13 mouse cellular contexts compared by ENCODE assay signal in genomic region chr6:94139952-94140414, GRCm38 (mm10).
A peak's percentile ranks its signal among the peaks of the same experiment; 100 is the strongest.
DNase-seq lines count a peak whose midpoint lies in the region; ATAC-seq and TF ChIP-seq lines count a peak whose summit lies in the region.
"Had no signal": no experiment of that assay in that cellular context is flagged by ENCODE, and none has a peak within 500 bp of the region (broad histone marks: within the 10 kb centered on the region; RNA-seq: fewer than 3 reads in every experiment).

No protein-coding gene starts in this region.

- no peaks in the 10 kb centered on the region for H3K36me3 ChIP-seq in limb, embryonic 14.5 days (ENCODE audit: control insufficient read depth, insufficient read depth, low read length)
- H3K36me3 ChIP-seq in limb, embryonic 10.5 days = no peaks in the 10 kb centered on the region
- no peaks in the 10 kb centered on the region for H3K36me3 ChIP-seq in ES-E14 (ENCODE audit: control insufficient read depth, insufficient read depth, low read length, poor library complexity, severe bottlenecking)
- H3K36me3 ChIP-seq in forebrain, embryonic 12.5 days (replicated peaks) = no peaks in the 10 kb centered on the region
- H3K36me3 ChIP-seq: G1E; heart, embryonic 10.5 days had no signal

- peak; percentile 71 for TF ChIP-seq CTCF in gastrocnemius, adult 2 months (IDR thresholded peaks at IDR 0.05)
- peak; percentile 32; the same call in 1 of the 2 replicates for TF ChIP-seq CTCF in cortical plate, adult 2 months (IDR thresholded peaks at IDR 0.05; ENCODE audit: extremely low read depth, insufficient read depth, low read length)

- H3K4me1 ChIP-seq in limb, embryonic 14.5 days (ENCODE audit: control insufficient read depth, insufficient read depth, low read length) = no peaks in the 10 kb centered on the region; the same call in 1 of the 2 replicates
- peaks cover 33% of the 10 kb centered on the region for H3K4me1 ChIP-seq in limb, embryonic 10.5 days
- peaks cover 0 to 8% of the 10 kb centered on the region in 2 experiments; a peak in 2 of 4 replicates for H3K4me1 ChIP-seq in ES-E14 (ENCODE audit: control insufficient read depth in 2 of 2, insufficient read depth in 2 of 2, low read length in 2 of 2, poor library complexity in 1 of 2)
- H3K4me1 ChIP-seq in cortical plate, adult 2 months (ENCODE audit: control insufficient read depth, insufficient read depth, low read length) = peaks cover 3% of the 10 kb centered on the region; the same call in 1 of the 2 replicates
- peaks cover 9% of the 10 kb centered on the region; the same call in 1 of the 2 replicates for H3K4me1 ChIP-seq in forebrain, embryonic 12.5 days

- WGBS in limb, embryonic 14.5 days = 82% methylated on average over 3 of the region's 3 CpGs
- WGBS in limb, embryonic 10.5 days = 87% methylated on average over 3 of the region's 3 CpGs
- 91% methylated on average over 3 of the region's 3 CpGs for whole genome bisulfite sequencing in forebrain, embryonic 12.5 days

- TF ChIP-seq POLR2A in limb, embryonic 14.5 days (IDR thresholded peaks at IDR 0.05; ENCODE audit: borderline replicate concordance, extremely low read depth, insufficient read depth, insufficient read length) = no peak
- no peak for TF ChIP-seq POLR2A in cortical plate, adult 2 months (IDR thresholded peaks at IDR 0.05; ENCODE audit: extremely low read depth, insufficient read depth, low read length)

- ATAC-seq in limb, embryonic 14.5 days (ENCODE audit: low FRiP score, low read depth) = no peak
- no peak for ATAC-seq in forebrain, embryonic 12.5 days (ENCODE audit: low FRiP score)
- ATAC-seq: inflammation-experienced regulatory T-cells, adult 6 months had no signal

- no peak overlapping the region for H3K4me2 ChIP-seq in limb, embryonic 14.5 days (replicated peaks; ENCODE audit: low read depth, low read length, severe bottlenecking)
- H3K4me2 ChIP-seq in forebrain, embryonic 12.5 days = no peak overlapping the region

- DNase-seq in gastrocnemius, adult 2 months = no peak
- DNase-seq in gastrocnemius, adult 18-20 months (ENCODE audit: low spot score) = no peak
- DNase-seq in limb, embryonic 14.5 days (ENCODE audit: low spot score) = peak; percentile 39
- DNase-seq in limb, embryonic 10.5 days (ENCODE audit: low spot score) = no peak
- DNase-seq in ES-E14 (ENCODE audit: low read depth, low spot score) = no peak
- no peak for DNase-seq in cerebellum, adult 11-12 months
- DNase-seq: thymus, postnatal 25 days had no signal

- in situ Hi-C loops in ES-E14 (cut with MboI; ENCODE audit: low sequenced_read_pairs in 2 of 2, unreplicated experiment in 2 of 2) = no loop called here

- no peaks in the 10 kb centered on the region for H3K27me3 ChIP-seq in limb, embryonic 14.5 days (ENCODE audit: control insufficient read depth, insufficient read depth, low read length)
- no peaks in the 10 kb centered on the region for H3K27me3 ChIP-seq in limb, embryonic 10.5 days (ENCODE audit: low read depth, poor library complexity, severe bottlenecking)
- H3K27me3 ChIP-seq in forebrain, embryonic 12.5 days = no peaks in the 10 kb centered on the region

- H3K9me3 ChIP-seq in limb, embryonic 14.5 days (ENCODE audit: control insufficient read depth, low read length) = no peaks in the 10 kb centered on the region
- no peaks in the 10 kb centered on the region for H3K9me3 ChIP-seq in limb, embryonic 10.5 days (replicated peaks)
- no peaks in the 10 kb centered on the region for H3K9me3 ChIP-seq in ES-E14 (ENCODE audit: control insufficient read depth, insufficient read depth, low read depth, low read length)
- H3K9me3 ChIP-seq in forebrain, embryonic 12.5 days = no peaks in the 10 kb centered on the region
- H3K9me3 ChIP-seq: heart, embryonic 10.5 days had no signal

- no peak overlapping the region for H3K4me3 ChIP-seq in gastrocnemius, adult 2 months
- H3K4me3 ChIP-seq in limb, embryonic 14.5 days (replicated peaks; ENCODE audit: low read length) = no peak overlapping the region
- no peak overlapping the region for H3K4me3 ChIP-seq in limb, embryonic 10.5 days
- H3K4me3 ChIP-seq in ES-E14 (ENCODE audit: insufficient read depth in 1 of 2, low read depth in 1 of 2, low read length in 2 of 2, poor library complexity in 1 of 2, severe bottlenecking in 1 of 2) = no peak overlapping the region
- no peak overlapping the region for H3K4me3 ChIP-seq in cortical plate, adult 2 months (ENCODE audit: insufficient read depth, low read length)
- no peak overlapping the region for H3K4me3 ChIP-seq in forebrain, embryonic 12.5 days (replicated peaks)
- H3K4me3 ChIP-seq: erythroblast, embryonic 14.5 days; heart, embryonic 10.5 days had no signal

- intact Hi-C loops in gastrocnemius, adult 2 months (cut with DNase I) = loop anchor here (5.0 kb wide), 1 partner anchor 58 kb away; no protein-coding TSS in a partner anchor

- no peak overlapping the region for H3K9ac ChIP-seq in limb, embryonic 14.5 days (ENCODE audit: low read depth, low read length, severe bottlenecking)
- H3K9ac ChIP-seq in ES-E14 (ENCODE audit: insufficient read depth, low read depth, low read length, poor library complexity, severe bottlenecking) = no peak overlapping the region
- no peak overlapping the region for H3K9ac ChIP-seq in forebrain, embryonic 12.5 days

- no peak overlapping the region for H3K27ac ChIP-seq in gastrocnemius, adult 2 months
- H3K27ac ChIP-seq in limb, embryonic 14.5 days (replicated peaks; ENCODE audit: low read depth, low read length) = no peak overlapping the region
- no peak overlapping the region for H3K27ac ChIP-seq in limb, embryonic 10.5 days
- H3K27ac ChIP-seq in ES-E14 (ENCODE audit: insufficient read depth, low read depth, low read length, poor library complexity, severe bottlenecking) = no peak overlapping the region
- H3K27ac ChIP-seq in cortical plate, adult 2 months (ENCODE audit: insufficient read depth, low read length) = no peak overlapping the region
- no peak overlapping the region for H3K27ac ChIP-seq in forebrain, embryonic 12.5 days
- H3K27ac ChIP-seq: heart, embryonic 10.5 days had no signal

TF ChIP-seq in ES-E14, 5 proteins besides CTCF, POLR2A, EP300 and RAD21:
- TF ChIP-seq HCFC1 (IDR thresholded peaks at IDR 0.05; ENCODE audit: borderline replicate concordance, insufficient read depth, low read length) (no peak), MAFK (IDR thresholded peaks at IDR 0.05; ENCODE audit: insufficient read depth, low read depth, low read length) (peak; percentile 31; the same call in 1 of the 2 replicates)
TF ChIP-seq in ES-E14: peak in this region for 1.
